Mouse (Mus musculus) thymus, postnatal 10 days (tissue): Measurements from ENCODE around the gene 1700018B08Rik.

Source experiments
- DNase-seq, 2 experiments: peaks; one replicate each; pipeline ENCODE4 v3.0.0; 2021; ENCODE audit warnings: low spot score in 2 of 2

1700018B08Rik gene

DNA sequence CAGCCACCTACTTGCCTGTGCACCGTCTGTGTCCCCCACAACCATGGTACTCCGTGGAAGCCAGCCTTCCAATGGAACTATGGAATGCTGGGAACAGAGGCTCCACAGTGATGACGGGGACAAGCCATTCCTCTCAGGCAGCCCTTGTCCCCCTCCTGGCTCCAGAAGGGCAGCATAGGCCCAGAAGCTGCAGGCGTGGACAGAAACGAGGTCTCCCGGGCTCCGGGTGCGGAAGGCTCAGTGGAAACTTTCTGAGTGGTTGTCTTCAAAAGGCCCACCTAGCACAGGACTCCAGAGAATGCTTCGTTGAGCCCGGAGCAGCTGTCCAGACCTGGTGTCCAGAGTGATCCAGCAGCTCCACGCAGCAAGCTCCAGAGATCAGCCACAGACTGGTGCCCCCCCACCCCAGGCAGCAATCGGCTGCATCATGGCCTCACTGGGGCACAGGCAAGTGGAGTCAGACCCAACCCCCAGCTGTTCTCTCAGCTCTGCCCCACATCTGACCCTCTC lies at the start of gene 1700018B08Rik:
TSS of gene 1700018B08Rik (minus strand) at position 45 of the 510 bp plus-strand sequence.
- no peak for DNase-seq

DNA sequence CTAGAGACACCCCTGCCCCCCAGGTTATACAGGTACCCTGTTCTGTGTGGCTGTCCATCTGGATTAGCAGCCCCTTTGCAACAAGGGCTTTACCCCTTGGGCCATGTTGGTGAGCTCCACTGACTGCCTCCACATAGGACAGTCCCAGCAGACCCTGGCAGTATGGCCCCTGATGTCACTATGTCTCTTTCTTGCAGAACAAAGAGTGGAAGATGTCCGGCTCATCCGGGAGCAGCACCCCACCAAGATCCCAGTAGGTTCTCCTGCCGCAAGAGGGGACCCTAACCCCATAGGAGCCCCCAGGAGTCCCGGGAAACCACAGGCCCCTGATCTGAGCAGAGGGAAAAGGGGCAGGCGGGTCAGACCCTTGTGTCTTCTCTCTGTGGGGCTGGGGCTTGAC lies 49.2 kb upstream of the 1700018B08Rik start:
- no peak for DNase-seq

DNA sequence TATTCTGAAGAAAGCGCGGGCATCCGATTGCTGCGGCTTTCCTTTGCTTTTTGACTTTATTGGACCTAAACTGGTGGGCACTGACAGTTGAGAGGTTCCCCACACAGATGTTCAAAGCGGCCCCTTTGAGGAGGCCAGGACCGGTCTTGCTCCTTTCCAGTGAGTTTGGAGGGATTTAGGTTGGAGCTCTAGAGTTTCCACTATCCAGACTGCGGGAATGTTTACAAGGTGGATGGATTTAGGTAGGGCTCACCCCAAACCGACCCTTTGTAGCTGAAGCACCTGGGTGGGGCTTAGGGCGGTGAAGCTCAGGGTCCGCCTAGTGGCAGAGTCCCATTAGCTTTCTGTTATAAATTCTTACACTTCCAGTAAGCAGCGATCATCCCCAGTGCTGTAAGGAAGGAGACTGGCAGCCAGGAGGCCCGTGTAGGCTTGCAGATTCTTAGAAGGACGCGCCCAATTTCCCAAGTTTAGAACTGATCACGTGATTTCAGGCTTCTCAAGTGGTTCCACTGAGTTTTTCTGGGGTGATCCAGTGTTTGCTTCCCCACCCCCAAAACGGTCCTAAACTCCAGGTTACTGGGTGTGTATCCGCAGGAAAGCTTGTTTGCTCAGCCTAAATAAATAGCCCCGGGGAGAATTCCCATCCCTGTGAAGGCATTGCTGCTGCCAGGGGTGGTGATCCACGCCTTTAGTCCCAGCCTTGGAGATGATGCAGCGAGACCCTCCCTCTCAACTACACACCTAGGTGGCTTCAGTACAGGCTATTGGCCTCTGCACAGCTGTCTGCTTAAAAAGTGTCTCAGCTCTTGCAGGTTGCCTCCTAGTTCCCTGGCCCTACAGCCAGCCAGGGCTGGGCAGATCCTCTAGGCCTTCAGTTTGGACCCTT lies 47.3 kb upstream of the 1700018B08Rik start:
- peak; percentile 42 to 55 for DNase-seq

DNA sequence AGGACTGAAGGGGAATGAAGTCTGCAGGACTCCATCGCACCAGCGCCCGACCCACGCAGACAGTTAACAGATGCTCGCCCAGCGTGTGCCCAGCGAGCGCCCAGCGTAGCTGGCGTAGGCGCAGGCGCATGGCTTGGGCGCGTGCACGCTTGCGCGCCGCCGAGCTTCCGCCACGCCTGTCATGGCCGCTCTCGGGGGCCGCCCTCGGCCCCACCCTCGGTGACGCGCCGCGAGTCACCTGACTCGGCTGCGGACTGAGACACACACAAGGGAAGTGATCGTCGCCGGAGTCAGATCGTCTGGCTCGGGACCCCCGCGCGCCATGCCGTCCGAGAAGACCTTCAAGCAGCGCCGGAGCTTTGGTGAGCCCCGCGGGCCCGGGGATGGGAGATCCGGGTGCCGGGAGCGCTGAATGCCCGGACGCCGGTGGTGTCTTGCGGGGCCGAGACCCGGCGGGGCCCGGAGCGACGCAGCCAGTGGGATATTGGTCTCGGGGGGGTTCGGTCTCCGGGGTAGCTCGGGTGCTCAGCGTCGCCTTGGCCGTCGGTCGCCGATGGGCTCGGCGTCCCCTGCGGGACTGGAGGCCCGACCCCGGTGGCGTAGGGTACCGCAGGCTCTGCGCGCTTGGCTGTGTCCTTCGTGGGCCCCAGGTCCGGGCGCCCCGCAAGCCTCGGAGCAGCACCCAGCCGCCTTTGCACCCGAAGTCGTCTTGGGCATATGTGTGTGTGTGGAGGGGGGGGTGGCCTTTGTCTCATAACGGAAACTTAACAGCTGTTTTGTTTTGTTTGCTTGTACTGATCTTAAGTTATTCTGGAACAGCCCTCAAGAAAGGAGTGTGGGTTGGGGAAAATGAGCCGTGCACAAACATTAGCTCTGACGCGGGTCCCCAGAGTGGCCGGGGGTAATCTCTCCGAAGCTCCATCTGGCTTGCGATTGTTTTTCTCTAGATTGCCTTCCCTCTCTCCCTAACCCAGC lies 46.4 kb upstream of the 1700018B08Rik start, which contains the start of gene Map1lc3b:
TSS of gene Map1lc3b (plus strand) at position 159 of the 975 bp plus-strand sequence.
- DNase-seq = peak; percentile 90 to 97

DNA sequence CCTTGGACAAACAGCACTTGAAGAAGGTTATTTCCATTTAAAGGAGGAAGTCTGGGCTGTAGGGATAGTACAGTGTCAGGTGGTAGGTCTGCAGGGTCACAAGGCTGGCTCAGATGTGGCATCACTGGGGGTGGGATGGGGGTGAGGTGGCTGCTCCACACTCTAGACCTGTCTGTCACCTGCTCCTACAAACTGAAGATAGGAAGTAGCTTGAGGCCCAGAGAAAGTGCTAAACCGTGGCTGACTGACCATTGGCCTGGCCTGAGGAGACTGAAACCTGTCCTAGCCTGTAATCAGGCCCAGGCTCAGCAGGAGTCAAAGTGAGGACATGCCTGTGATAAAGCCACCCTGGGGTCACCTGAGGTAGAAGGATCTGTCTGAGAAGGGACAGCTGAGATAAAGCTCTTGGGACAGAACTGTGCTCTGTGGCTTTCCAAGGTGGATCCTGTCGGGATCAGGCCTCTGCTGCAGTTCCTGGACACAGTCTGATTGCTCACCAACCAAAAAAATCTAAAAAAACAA lies 45.1 kb upstream of the 1700018B08Rik start:
- DNase-seq = no peak

DNA sequence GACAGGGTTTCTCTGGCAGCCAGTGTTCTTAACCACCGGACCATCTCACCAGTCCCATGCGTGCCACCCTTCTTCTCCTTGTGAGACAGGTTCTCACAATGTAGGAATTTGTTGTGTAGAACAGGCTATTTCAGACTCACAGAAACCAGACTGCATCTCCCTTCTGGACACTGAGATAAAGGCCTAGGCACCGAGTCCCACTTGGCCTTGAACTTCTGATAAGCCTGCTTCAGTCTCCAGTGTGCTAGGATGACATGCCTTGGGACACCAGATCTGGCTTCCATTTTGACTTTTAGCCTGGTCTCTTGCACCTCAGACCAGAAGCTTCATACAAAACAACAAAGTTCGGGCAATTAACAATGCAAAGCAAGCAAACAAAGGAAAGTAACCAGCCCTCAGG lies 44.6 kb upstream of the 1700018B08Rik start:
- DNase-seq = no peak

DNA sequence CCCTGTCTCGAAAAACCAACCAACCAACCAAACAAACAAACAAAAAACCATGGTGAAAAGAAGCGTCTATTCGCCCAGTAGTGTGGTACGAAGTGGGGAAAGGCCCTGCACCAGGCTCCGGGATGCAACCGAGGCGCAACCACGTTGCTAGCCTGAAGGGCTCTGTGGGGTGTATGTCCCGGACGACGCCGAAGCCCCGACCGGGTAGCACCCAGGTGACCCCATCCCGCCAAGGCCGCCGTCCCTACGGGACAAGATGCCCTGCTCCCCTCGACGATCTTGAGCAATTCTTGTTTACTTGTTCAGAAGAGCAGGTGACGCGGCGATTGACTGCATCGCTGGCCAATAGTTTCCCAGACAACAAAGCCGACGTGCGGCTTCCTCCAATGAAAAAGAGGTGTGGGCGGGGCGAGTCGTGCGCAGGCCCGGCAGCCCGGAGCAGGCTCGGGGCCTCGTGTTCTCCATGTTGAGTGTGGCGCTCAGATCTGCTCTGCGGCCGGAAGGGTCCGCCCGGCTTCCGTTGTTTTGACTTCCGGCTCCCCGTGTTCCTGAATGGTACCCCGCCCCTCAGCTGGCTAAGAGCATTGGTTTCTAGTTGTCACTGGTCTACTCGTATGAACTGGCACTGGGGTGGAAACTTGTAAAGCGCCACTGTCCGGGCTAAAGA lies 41.2 kb upstream of the 1700018B08Rik start:
- DNase-seq = peak; percentile 99 to 100

DNA sequence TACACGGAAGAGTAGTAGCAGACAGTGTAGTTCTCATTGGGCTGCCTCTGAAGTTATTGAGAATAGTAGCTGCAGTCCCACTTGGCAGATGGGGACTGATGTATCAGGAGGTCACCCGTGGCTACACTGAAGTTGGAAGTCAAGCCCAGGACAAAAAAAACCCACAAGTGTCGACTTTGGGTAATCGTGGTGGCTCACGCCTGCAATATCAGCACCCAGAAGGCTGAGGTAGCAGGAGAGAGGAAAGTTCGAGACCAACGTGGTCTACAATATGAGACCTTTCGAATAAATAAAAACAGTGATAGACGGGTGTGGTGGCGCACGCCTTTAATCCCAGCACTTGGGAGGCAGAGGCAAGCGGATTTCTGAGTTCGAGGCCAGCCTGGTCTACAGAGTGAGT lies 40.6 kb upstream of the 1700018B08Rik start:
- no peak for DNase-seq

DNA sequence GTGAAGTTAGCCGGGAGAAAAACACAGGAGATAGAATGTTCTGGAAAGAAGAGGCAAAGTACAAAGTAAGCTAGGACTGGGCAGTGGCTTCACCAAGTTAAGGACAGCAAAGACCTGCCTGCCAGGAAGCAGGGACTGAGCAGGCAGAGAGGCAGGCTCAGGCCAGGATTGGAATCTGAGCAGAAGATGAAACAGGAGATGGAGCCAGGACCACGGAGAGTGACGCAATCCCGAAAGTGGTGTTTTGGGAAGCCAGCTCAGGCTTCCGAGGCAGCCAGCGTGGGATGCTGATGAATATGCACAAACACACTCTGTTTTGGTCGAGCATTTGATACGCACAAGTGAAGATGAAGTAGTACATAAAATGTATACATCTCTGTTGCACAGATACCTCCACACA lies 39.5 kb upstream of the 1700018B08Rik start:
- no peak for DNase-seq

DNA sequence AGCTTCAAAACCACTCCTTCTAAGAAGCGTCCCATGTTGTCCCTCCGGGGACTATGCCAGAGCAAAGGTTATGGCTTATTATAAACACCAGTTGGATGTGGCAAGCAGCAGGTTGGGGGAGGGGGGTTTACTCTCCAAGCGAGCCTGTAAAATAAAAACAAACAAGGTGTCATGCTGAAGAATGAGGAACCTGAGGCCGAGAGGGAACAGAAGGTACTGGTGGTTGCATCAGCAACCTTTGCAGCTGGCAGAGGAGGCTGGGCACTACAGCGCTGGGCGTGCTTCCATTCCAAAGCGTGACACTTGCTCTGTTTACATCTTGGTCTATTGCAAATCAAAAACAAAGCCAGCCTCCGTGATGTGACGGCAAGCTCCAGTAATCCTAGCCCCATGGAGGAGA lies 36.3 kb upstream of the 1700018B08Rik start:
- no peak for DNase-seq

DNA sequence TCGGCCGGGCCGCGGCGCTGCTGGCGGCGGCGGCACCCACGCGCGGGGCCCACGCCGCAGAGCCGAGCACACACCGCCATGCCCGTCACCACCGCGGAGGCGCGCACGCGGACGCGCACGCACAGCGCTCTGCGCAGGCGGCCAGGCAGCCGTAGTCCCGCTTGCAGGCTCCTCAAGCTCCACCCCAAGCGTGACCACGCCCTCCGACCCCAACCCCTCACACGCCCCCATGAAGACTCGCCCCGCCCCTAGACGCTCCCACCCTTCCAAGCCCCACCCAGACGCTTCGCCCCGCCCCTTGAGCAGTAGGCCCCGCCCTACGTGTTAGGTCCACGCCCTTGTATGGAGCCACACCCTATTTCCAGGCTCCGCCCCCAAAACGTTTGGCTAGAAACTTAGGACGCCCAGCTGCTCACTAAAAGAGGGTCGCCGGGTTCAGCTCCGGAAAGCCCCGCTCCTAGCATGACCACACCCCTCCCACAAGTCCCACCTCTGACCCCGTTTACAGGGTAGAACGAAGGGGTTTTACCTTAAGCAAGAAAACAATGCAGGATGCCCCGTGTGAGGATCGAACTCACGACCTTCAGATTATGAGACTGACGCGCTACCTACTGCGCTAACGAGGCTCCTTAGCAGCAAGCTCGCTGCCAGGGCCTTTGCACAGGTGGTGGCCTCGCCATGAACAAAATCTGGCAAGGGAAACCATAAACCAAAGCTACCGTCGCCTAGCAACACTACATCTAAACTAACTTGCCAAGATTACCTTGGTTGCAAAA lies 34.7 kb upstream of the 1700018B08Rik start, which contains the start of gene Fbxo31:
TSS of gene Fbxo31 (minus strand) at position 131 of the 776 bp plus-strand sequence.
- peak; percentile 92 to 97 for DNase-seq

DNA sequence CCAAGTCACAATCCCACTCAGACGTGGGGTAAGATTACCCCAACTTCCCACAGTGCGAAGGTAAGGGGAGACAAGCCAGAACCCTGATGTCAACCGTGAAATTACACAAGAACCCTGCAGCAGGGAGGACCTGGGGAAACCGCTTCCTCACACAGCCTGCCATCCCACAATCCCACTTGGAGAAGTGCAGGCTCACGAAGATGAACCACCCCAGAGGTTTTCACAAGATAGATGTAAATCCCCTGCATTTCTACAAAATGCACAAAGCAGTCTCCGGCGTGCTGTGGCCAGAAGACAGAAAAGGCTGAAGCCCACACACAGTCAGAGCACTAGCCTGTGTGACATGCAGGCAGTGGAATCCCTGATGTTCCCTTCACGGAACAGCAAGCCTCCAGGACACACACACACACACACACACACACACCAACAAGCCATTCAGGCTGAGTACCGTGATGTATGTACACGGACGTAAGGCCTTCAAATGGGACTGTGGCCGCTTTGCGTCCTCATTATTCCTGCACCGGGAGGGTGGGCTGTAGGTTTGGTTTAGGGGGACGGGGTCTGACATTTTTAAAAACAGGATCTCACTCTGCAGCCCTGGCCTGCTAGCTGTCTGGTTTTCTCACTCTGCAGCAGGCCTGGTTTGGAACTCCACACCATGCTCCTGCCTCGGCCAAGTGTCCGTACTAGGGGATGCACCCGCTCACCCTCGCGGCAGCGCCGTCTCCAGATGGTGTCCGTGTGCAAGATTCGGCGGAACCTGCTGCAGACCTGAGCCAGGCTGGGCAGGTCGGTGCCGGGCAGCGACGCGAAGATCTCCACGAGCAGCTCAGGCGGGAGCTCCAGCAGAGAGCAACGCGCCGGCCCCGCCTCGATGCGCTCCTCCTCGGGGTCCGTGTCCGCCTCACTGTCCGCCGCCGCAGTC lies 33.9 kb upstream of the 1700018B08Rik start:
- DNase-seq = no peak

DNA sequence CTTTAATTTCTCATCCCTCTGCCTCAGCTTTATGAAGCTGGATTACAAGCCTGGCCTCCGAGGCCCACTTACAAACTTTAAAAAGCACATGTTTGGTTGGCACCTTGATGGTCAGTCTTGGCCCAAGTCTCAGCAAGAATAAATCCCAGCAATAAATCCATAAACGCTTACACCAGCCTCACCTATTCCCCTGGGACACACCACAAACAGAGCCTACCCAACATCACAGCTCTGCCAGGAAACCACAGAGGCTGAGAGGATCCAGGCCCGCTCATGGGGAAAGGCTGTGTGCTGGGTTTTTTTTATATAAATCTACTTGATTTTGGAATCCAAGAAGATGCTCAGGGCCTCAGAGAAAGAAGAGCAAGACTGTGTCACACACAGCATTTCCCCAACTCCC lies 31.5 kb upstream of the 1700018B08Rik start:
- DNase-seq = no peak

DNA sequence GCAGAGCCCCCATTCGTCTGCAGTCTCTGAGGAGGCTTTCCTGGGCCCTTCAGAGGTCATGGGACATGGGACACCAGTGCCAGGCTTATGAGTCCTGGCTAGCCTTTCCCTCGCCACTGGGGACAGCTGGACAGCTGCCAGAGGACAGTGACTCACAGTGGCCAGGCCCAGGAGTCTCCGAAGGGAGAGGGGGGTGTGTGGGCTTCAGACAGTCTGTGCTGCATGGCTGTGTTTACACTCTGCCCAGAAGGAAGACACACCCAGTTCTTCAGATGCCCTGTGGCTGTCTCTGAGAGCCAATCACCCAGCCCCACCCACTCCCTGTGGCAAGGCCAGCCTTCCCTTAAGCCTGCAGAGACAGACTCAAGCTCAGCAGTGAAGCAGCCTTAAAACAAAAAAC lies 29.2 kb upstream of the 1700018B08Rik start:
- DNase-seq = no peak

DNA sequence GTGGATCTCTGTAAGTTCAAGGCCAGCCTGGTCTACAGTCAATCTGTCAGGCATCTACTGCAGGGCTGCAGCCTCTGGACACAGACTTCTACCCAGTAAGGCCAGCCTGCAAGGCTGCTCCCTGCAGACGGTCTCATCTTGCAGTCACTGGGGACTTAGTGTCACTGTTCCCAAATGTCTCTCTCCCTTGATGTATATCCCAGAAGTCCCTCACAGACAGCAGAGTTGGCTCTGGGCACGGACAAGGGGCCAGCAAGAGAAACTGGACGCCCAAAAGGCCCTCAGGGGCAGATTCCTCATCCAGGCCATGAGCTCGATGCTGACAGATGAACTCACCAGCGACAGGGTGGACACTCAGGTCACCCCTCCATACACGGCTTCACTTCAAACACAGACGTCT lies 28.0 kb upstream of the 1700018B08Rik start:
- DNase-seq = no peak

DNA sequence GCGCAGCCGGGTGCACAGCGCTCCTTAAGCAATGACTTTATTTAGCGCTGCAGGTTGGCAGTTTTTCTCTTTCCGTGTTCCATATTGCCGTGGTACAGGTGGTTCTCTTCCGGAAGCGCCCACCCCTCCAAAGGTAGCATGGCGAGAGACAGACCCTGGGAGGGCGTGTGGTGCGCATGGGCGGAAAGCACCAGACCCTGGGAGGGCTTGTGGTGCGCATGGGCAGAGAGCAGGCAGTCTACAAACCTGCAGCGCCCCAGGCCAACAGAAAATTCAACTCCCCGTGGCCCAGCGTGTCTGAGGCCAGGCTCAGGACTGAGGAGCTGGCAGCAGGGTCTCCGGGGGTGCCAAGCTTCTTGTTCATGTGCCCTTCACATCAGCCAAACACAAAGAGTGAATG lies 26.7 kb upstream of the 1700018B08Rik start:
- DNase-seq = no peak

DNA sequence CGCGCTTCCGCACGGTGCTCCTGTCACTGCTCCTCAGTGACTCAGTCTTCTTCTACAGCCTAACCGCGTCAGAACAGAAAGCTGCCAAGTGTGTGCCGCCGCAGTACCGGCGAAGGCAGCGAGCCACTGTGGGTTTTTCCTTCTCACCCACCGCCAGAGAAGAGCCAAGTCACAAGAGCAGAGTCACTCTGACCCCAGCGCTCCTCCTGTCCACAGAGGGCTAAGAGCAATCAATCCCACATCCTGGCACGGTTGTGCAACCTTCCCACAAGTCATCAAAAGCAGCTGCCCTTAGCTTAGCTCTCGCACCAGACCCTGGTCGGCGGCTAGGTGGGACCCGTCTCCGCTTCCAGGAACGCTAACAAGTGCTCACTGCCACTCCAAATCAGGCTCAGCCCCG lies 26.2 kb upstream of the 1700018B08Rik start:
- DNase-seq = no peak

DNA sequence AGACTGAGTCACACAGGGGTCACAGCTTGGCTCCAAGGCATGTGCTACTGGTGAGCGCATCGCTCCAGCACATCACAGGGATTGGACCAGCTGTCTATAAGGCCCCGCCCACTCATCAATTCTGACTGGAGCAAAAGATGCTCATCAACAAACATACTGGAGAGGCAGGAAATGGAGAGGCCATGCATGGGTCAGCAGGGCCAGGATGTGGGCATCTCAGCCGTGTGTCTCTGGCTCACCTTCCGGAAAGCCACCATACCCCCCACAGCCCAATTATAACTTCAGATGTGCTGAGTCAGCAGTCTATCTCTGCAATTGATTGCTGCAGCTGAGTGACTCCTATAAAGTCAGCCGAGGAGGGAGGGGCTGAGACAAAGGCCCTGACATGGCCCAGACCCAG lies 24.2 kb upstream of the 1700018B08Rik start:
- DNase-seq = no peak

DNA sequence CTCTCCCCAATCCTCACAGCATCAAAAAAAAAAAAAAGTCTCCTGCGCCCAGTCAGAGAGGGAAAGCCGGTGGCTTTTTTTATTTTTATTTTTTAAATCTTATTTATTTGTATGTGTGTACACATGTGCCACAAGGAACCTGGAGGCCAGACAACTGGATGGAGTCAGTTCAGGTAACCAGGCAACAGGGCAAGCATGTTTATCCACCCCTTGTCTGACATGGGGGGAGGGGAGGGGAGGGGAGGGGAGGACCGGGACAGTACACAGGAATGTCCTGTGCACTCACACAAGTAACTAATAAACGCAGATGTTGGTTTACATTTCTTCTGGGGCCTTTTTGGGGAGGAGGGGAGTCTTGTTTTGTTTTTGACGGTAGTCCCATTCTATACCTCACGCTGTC lies 19.6 kb upstream of the 1700018B08Rik start:
- DNase-seq = no peak
